Mouse (Mus musculus) CH12.LX (cell line): Measurements from ENCODE around the gene Prkci. TPM values are rescaled to one million over a fixed set of nuclear protein-coding genes. Genes with fewer than 3 reads are reported as not detected.

Experiments
- DNase-seq: peaks from one replicate; pipeline ENCODE4 v3.0.0-alpha.2; 2013; ENCODE audit errors: extremely low read depth
- H3K27ac ChIP-seq: 2 replicates; pipeline ENCODE4 v1.5.1; 2012; ENCODE audit warnings: low read depth, mild to moderate bottlenecking, control low read depth, moderate library complexity; ENCODE audit not compliant: insufficient read depth
- H3K27me3 ChIP-seq: replicated peaks from 2 replicates; pipeline ENCODE3; 2012; ENCODE audit warnings: inconsistent platforms
- H3K36me3 ChIP-seq, 2 experiments: replicated peaks in 1 of 2; 2 replicates each; pipeline versions ENCODE3 to v1.6.1; 2012; ENCODE audit warnings: inconsistent platforms in 1 of 2, low read length in 1 of 2, mild to moderate bottlenecking in 1 of 2, mixed read lengths in 1 of 2, moderate library complexity in 1 of 2; ENCODE audit not compliant: control insufficient read depth in 1 of 2, insufficient read depth in 1 of 2
- H3K4me1 ChIP-seq, 2 experiments: 2 replicates each; pipeline ENCODE4 v1.6.1; 2012; ENCODE audit warnings: inconsistent platforms in 1 of 2, moderate library complexity in 1 of 2; ENCODE audit not compliant: insufficient read depth in 2 of 2, control insufficient read depth in 1 of 2
- H3K4me2 ChIP-seq: 2 replicates; pipeline ENCODE4 v1.6.1; 2012; ENCODE audit warnings: low read depth, mild to moderate bottlenecking, control low read depth; ENCODE audit not compliant: poor library complexity, insufficient read depth, severe bottlenecking
- H3K4me3 ChIP-seq, 3 experiments: fragments of 150-350 bp in 1 of 3; sonication (generic) in 1 of 3; replicated peaks in 1 of 3; 2 replicates each; pipeline versions ENCODE3 to v1.5.1; 2011 to 2012; ENCODE audit warnings: low read depth in 2 of 3, low read length in 2 of 3, mild to moderate bottlenecking in 2 of 3, moderate library complexity in 2 of 3, control low read depth in 1 of 3, improper control_type of control experiment in 1 of 3, inconsistent platforms in 1 of 3, mixed read lengths in 1 of 3; ENCODE audit not compliant: poor library complexity in 1 of 3
- H3K79me2 ChIP-seq: replicated peaks from 2 replicates; pipeline ENCODE4 v1.6.1; 2012; ENCODE audit warnings: mild to moderate bottlenecking, moderate library complexity; ENCODE audit not compliant: control insufficient read depth, poor library complexity, insufficient read depth, severe bottlenecking; ENCODE audit errors: extremely low read depth
- H3K9ac ChIP-seq: 2 replicates; pipeline ENCODE4 v1.6.1; 2012; ENCODE audit warnings: low read depth, mild to moderate bottlenecking, control low read depth, moderate library complexity; ENCODE audit not compliant: insufficient read depth
- H3K9me3 ChIP-seq: replicated peaks from 2 replicates; pipeline ENCODE3; 2012; ENCODE audit warnings: low read length, inconsistent platforms, mixed read lengths
- BHLHE40 ChIP-seq: IDR thresholded peaks from 2 replicates; pipeline ENCODE4 v1.6.1; 2011; ENCODE audit warnings: mild to moderate bottlenecking, low read depth, low read length, improper control_type of control experiment
- CHD2 ChIP-seq: IDR thresholded peaks from 2 replicates; pipeline ENCODE4 v1.6.1; 2011; ENCODE audit warnings: low read length, improper control_type of control experiment
- CTCF ChIP-seq, 2 experiments: IDR thresholded peaks in 1 of 2; conservative IDR thresholded peaks in 1 of 2; 2 replicates each; pipeline ENCODE4 v1.5.1; 2011 to 2012; ENCODE audit warnings: low read depth in 2 of 2, low read length in 2 of 2, improper control_type of control experiment in 1 of 2, inconsistent platforms in 1 of 2, mild to moderate bottlenecking in 1 of 2, moderate library complexity in 1 of 2
- ELF1 ChIP-seq: IDR thresholded peaks from 2 replicates; pipeline ENCODE4 v1.6.1; 2014; ENCODE audit warnings: low read depth, mild to moderate bottlenecking, inconsistent platforms, low read length, improper control_type of control experiment
- ETS1 ChIP-seq: conservative IDR thresholded peaks from 2 replicates; pipeline ENCODE4 v1.6.1; 2012; ENCODE audit warnings: low read depth, mild to moderate bottlenecking, inconsistent platforms, low read length, improper control_type of control experiment, moderate library complexity
- GABPA ChIP-seq: IDR thresholded peaks from 2 replicates; pipeline ENCODE4 v1.6.1; 2012; ENCODE audit warnings: low read depth, low read length, improper control_type of control experiment, inconsistent platforms; ENCODE audit not compliant: insufficient replicate concordance
- HCFC1 ChIP-seq: IDR thresholded peaks from 2 replicates; pipeline ENCODE4 v1.6.1; 2012; ENCODE audit warnings: low read depth, mild to moderate bottlenecking, inconsistent platforms, low read length, improper control_type of control experiment
- JUND ChIP-seq: conservative IDR thresholded peaks from 2 replicates; pipeline ENCODE4 v1.6.1; 2011; ENCODE audit warnings: low read depth, low read length, improper control_type of control experiment
- MAFK ChIP-seq: IDR thresholded peaks from 2 replicates; pipeline ENCODE4 v1.6.1; 2011; ENCODE audit warnings: low read length, improper control_type of control experiment; ENCODE audit not compliant: insufficient replicate concordance
- MAZ ChIP-seq: IDR thresholded peaks from 2 replicates; pipeline ENCODE4 v1.6.1; 2012; ENCODE audit warnings: low read depth, mild to moderate bottlenecking, inconsistent platforms, low read length, improper control_type of control experiment, moderate library complexity
- MEF2A ChIP-seq: IDR thresholded peaks from 2 replicates; pipeline ENCODE4 v1.6.1; 2014; ENCODE audit warnings: low read depth, mild to moderate bottlenecking, inconsistent platforms, low read length, improper control_type of control experiment, borderline replicate concordance
- MXI1 ChIP-seq: IDR thresholded peaks from 2 replicates; pipeline ENCODE4 v1.6.1; 2011; ENCODE audit warnings: mild to moderate bottlenecking, low read depth, low read length, improper control_type of control experiment
- MYC ChIP-seq: IDR thresholded peaks from 2 replicates; pipeline ENCODE4 v1.6.1; 2011; ENCODE audit warnings: low read depth, mild to moderate bottlenecking, improper control_type of control experiment, low read length
- NELFE ChIP-seq: IDR thresholded peaks from 2 replicates; pipeline ENCODE4 v1.6.1; 2011; ENCODE audit warnings: low read depth, low read length, improper control_type of control experiment
- NRF1 ChIP-seq: IDR thresholded peaks from 2 replicates; pipeline ENCODE4 v1.6.1; 2014; ENCODE audit warnings: low read depth, mild to moderate bottlenecking, inconsistent platforms, low read length, improper control_type of control experiment, moderate library complexity
- PAX5 ChIP-seq: IDR thresholded peaks from 2 replicates; pipeline ENCODE4 v1.6.1; 2012; ENCODE audit warnings: low read length, inconsistent platforms, mixed read lengths
- POLR2A ChIP-seq: IDR thresholded peaks from 2 replicates; pipeline ENCODE4 v1.6.1; 2011; ENCODE audit warnings: low read depth, mild to moderate bottlenecking, improper control_type of control experiment, low read length
- POLR2AphosphoS2 ChIP-seq: IDR thresholded peaks from 2 replicates; pipeline ENCODE4 v1.6.1; 2011; ENCODE audit warnings: low read depth, low read length, improper control_type of control experiment
- RAD21 ChIP-seq: IDR thresholded peaks from 2 replicates; pipeline ENCODE4 v1.6.1; 2011; ENCODE audit warnings: low read depth, mild to moderate bottlenecking, low read length, improper control_type of control experiment, moderate library complexity
- UBTF ChIP-seq: IDR thresholded peaks from 2 replicates; pipeline ENCODE4 v1.6.1; 2012; ENCODE audit warnings: low read depth, mild to moderate bottlenecking, inconsistent platforms, low read length, improper control_type of control experiment, moderate library complexity
- USF1 ChIP-seq: IDR thresholded peaks from 2 replicates; pipeline ENCODE4 v1.6.1; 2014; ENCODE audit warnings: low read depth, mild to moderate bottlenecking, inconsistent platforms, low read length, improper control_type of control experiment
- ZC3H11A ChIP-seq: IDR thresholded peaks from 2 replicates; pipeline ENCODE4 v1.6.1; 2012; ENCODE audit warnings: low read depth, mild to moderate bottlenecking, inconsistent platforms, low read length, improper control_type of control experiment
- ZKSCAN1 ChIP-seq: IDR thresholded peaks from 2 replicates; pipeline ENCODE4 v1.6.1; 2012; ENCODE audit warnings: low read depth, inconsistent platforms, low read length, improper control_type of control experiment, borderline replicate concordance
- ZMIZ1 ChIP-seq: IDR thresholded peaks from 2 replicates; pipeline ENCODE4 v1.6.1; 2012; ENCODE audit warnings: low read depth, mild to moderate bottlenecking, inconsistent platforms, low read length, improper control_type of control experiment
- dilution Hi-C: fragments of 300-500 bp; cut with MboI; formaldehyde crosslinking; loops from 2 replicates; pipeline ENCODE4 v1.14.3; 2020; ENCODE audit warnings: low sequenced_read_pairs; ENCODE audit not compliant: extremely low pct_unique_long_range_greater_than_20kb, extremely low pct_ligation_motif_present
- in situ Hi-C: fragments of 300-500 bp; cut with MboI; formaldehyde crosslinking; loops from 3 replicates; pipeline ENCODE4 v1.14.3; 2019; ENCODE audit warnings: low sequenced_read_pairs, low pct_ligation_motif_present, low pct_unique_long_range_greater_than_20kb, mixed read lengths
- polyA plus RNA-seq: library from polyadenylated mRNA; unstranded; fragments of >175 nt; gene quantifications from 2 replicates; pipeline ENCODE4 v1.2.1, GENCODE M21; 2012; ENCODE audit warnings: low read depth; ENCODE audit not compliant: insufficient read length
- total RNA-seq, 2 experiments: library from RNA; depleted of rRNA; stranded (reverse); fragments of 300-350 nt in 1 of 2; fragments of >200 nt in 1 of 2; gene quantifications; 2 replicates each; pipeline ENCODE4 v1.2.3; 2012 to 2014

Gene Prkci
- total and polyA plus RNA-seq, 3 experiments: 14.8 to 17.1 (median 16.7) TPM

DNA sequence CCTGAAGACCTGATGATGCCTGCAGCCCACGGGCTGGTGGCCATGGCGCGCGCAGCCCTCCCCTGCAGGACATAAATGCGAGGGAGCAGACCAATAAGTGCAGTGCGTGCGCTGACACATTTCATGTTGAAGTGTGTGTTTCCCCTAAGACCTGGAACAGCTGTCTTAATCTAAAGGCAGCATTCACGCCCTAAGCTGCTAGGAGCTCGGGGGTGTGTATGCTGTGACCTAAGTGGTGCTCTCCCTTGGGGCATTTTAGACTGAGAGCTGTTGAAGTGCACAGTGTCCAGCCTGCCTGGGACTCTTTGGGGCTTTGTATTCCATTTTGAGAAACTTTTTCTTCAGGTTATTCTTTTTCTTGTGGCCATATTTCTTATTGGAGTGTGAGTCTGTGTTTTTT is 56.2 kb downstream of the Prkci start:
- Histone ChIP-seq H3K4me1 (peaks cover 0 to 6% of the 10 kb centered on the region in 2 experiments; a peak in 1 of 4 replicates), H3K79me2 (no peaks in the 10 kb centered on the region), H3K36me3 (peaks cover 20 to 43% of the 10 kb centered on the region in 2 experiments), H3K27ac (no peak overlapping the region), H3K4me3 (no peak overlapping the region), H3K27me3 (no peaks in the 10 kb centered on the region), H3K9me3 (no peaks in the 10 kb centered on the region), H3K4me2 (no peak overlapping the region), H3K9ac (no peak overlapping the region)
- dilution Hi-C loops: no loop called here
- in situ Hi-C loops: loop anchor here (25.0 kb wide), 1 partner anchor 186 kb away; no protein-coding TSS in a partner anchor
- no peak for DNase-seq
- no peak for TF ChIP-seq POLR2AphosphoS2
- TF ChIP-seq UBTF: no peak
- no peak for TF ChIP-seq PAX5
- no peak for TF ChIP-seq MEF2A
- TF ChIP-seq RAD21: no peak
- no peak for TF ChIP-seq CTCF (conservative IDR thresholded peaks at IDR 0.05 in 1 of 2, IDR thresholded peaks at IDR 0.05 in 1 of 2; ENCODE audit: low read depth in 2 of 2, low read length in 2 of 2)
- no peak for TF ChIP-seq ZMIZ1
- TF ChIP-seq MAZ: no peak
- no peak for TF ChIP-seq MYC
- no peak for TF ChIP-seq HCFC1
- TF ChIP-seq GABPA: no peak
- TF ChIP-seq ELF1: no peak
- TF ChIP-seq ETS1: no peak
- no peak for TF ChIP-seq NELFE

- Histone ChIP-seq H3K27ac (no peak overlapping the region), H3K27me3 (no peaks in the 10 kb centered on the region), H3K79me2 (no peaks in the 10 kb centered on the region), H3K9me3 (no peaks in the 10 kb centered on the region), H3K4me1 (no peaks in the 10 kb centered on the region), H3K4me2 (no peak overlapping the region), H3K9ac (no peak overlapping the region), H3K36me3 (peaks cover 16 to 32% of the 10 kb centered on the region in 2 experiments), H3K4me3 (no peak overlapping the region)
- no peak for DNase-seq
- in situ Hi-C loops: loop anchor here (25.0 kb wide), 1 partner anchor 184 kb away; no protein-coding TSS in a partner anchor
- TF ChIP-seq ETS1 (no peak), BHLHE40 (no peak), MAFK (no peak), MXI1 (no peak), NRF1 (no peak), USF1 (no peak), ZKSCAN1 (no peak), GABPA (no peak), NELFE (no peak), CTCF (conservative IDR thresholded peaks at IDR 0.05 in 1 of 2, IDR thresholded peaks at IDR 0.05 in 1 of 2; ENCODE audit: low read depth in 2 of 2, low read length in 2 of 2) (no peak), ZC3H11A (no peak), POLR2A (no peak), JUND (no peak), CHD2 (no peak)
- dilution Hi-C loops: no loop called here
These were observed 57.6 kb downstream of the Prkci start for GRCm38 (mm10) chr3:31053191-31053590.
